Mouse (Mus musculus) c-Kit-negative CD71-positive TER-119-positive erythroid progenitor cells, embryonic 14.5 days (primary cell): Measurements from ENCODE around the gene Rnf115.

Experiments
- DNase-seq: peaks from one replicate; pipeline ENCODE4 v3.0.0-alpha.2; 2013; ENCODE audit warnings: low read depth, low spot score

Rnf115 gene

DNA sequence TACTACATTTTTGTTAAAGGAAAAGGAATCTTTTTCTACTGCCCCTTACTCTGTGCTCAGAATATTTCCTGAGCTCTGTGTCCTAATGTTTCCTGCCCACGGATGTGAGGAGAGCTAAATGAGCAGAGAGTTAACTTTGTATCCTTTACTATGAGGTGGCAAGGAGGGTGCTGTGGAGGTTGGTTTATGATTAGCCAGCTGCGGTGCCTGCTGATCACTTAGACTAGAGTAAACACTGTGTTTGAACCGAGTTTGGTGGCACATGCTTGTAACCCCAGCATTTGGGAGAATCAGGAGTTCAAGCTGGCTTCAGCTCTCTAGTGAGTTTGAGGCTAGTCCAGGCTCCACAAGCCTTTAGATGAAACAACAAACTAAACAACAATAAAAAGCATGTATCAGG, 49.7 kb downstream of the Rnf115 start:
- no peak for DNase-seq

DNA sequence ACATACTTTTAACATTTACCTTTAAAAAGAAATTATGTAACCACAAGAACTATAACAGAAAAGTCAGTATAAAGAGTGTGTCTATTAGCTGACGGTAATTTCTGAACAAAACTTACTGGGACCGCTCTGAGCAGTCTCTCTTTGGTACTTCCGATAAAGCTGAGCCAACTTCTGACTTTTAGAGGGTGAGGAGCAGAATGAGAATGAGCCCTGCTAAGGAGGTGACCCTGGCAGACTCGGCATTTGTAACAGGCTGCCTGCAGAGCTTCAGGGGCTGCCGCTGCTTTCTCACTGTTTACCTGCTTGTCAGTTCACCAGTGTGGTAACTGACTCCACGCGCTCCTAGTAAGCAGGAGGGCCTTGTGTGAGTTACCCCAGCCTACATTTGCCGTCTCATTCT, 54.8 kb downstream of the Rnf115 start:
- no peak for DNase-seq

DNA sequence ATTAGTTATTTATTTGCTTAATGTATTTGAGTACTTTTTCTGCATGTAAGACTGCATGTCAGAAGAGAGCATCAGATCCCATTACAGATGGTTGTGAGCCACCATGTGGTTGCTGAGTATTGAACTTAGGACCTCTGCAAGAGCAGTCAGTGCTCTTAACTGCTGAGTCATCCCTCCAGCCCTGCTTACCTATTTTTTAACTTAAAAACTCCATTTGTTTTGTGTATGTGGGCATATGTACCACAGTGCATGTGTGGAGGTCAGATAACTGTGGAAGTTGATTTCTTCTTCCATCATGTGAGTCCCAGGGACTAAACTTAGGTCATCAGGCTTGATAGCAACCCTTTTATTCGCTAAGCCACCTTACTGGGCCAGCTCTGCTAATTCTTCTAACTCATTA, 60.3 kb downstream of the Rnf115 start:
- no peak for DNase-seq

DNA sequence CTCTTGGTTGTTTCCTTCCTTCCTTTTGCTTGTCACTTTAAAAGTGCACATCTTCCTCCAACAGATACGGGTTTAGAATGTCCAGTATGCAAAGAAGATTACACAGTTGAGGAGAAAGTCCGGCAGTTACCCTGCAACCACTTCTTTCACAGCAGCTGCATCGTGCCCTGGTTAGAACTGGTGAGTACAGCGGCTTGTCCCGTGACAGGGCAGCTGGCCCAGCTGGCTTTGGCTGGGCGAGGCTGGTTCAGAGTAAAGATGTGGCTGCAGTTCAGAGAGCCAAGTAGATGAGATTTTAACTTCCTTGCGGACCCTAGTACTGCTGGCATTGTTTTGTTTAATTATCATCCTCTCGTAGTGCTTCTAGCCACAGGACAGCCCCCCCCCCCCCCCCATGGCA, 61.0 kb downstream of the Rnf115 start:
- no peak for DNase-seq

DNA sequence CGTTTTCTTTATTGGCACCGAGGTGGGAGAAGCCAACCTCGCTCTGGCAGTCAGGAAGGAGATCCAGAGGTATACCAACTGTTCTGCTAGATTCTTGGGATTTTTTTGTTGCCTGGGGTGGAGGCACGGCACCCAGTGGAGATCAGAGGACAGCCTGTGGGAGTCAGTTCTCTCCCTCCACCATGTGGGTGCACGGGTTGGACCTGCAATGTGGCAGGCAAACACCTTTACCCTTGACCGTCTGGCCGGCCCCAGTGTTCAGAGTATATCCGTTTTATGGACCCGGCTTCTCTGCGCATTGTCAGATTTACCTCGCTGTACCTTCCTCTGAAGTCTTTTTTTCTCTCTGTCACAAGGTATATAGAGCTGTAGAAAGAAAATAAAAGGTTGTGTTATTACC, 72.8 kb downstream of the Rnf115 start:
- no peak for DNase-seq

DNA sequence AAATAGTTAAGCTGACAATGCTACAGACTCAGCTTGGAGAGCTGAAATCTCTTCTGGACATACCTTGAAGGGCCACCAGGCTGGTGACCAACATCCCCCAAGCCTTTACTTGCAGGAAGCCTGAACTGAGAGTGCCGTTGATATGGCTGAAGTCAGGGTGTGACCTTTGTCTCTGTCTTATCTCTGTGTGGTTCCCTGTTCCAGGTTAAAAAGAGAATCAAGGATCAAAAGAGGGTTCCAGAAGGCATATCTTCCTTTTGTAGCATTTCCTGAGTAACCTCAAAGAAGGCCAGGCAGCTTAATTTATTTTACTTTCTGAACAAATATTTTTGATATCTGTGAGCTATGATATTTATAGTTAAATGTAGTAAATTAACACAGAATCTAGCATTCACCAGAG, 74.8 kb downstream of the Rnf115 start:
- no peak for DNase-seq

DNA sequence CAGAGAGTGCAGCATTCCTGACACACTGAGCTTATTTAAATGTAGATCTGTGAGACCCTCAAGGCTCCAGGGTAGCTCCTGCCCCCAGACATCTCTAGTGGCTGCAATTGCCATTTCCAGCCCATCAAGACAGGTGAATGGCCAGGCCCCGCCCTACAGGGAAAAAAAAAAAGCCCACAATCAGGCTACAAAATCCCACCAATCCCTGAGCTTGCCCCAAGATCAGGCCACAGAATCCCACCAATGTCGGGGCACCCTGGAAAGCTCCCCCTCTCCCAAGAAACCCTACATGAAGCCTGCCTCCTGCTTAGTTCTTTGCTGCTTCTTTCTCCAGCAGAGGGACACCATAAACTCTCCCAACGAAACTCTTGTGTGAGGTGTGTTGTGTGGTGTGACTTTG, 80.7 kb downstream of the Rnf115 start:
- no peak for DNase-seq

DNA sequence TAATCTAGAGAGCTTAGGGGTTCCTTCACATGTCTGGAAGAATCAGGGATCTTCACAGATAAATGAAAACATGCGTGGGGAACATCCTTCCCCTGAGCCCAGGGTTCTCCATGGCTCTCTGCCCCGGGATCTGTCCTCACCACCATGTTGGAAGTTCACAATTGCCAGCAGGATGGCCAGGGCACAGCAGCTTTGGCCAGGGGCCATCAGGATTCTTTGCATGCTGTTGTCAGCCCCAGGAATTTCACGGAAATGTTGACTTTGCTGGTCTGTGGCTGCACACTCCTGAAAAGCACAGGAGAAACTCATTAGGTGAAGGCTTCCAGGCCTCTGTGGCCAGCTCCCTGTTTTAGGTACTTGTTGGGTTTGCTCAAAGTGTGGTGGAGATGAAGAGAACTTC, 81.2 kb downstream of the Rnf115 start:
- no peak for DNase-seq

DNA sequence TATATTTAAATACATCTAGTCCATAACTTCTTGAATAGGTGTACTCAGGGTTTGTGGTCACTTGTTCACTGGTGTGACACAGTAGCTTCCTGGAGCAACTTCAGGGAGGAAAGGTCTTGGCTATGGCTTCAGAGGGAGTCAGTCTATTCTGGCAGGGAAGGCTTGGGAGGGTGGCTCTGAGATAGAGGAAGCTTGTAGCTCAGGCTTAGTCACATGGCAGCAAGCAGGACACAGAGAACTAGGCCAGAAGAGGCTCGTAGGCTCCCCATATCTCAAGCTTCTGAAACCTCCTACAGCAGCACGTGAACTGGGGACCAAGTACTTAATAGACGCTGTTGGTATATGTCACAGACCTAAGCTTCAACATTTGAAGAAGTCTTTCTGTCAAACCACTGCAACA, 83.8 kb downstream of the Rnf115 start:
- no peak for DNase-seq

DNA sequence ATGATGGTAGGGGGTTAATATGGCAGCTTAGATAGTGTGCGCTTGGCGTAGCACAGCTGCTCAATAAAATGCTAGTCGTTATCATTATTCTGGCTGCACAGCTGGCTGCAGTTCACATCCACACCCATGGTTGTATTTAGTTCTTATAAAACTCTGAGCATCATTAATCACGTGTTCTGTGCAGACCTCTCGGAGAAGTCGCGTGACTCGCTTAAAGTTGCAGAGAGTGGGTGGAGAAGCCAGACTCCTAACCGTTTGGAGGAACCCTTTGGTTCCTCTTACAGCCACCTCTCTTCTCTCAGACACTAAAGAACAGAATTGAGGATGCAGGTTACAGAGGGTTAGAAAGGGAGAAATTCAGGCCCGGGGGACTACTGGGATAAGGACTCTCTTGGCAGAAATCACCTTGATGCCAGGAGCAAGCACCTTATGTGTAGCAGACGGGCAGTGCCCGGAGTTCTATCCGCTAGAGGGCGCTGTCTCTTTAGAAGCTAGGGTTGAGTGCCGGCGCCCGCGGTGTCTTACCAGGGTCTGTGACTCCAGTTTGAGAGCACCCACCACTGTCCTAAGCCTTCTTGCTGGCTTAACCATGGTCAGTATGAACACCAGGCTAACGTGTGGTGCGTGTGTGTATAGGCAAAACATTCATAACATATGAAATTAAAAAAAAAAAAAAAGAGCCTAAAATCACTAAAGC, 85.1 kb downstream of the Rnf115 start:
- DNase-seq = peak; percentile 30

DNA sequence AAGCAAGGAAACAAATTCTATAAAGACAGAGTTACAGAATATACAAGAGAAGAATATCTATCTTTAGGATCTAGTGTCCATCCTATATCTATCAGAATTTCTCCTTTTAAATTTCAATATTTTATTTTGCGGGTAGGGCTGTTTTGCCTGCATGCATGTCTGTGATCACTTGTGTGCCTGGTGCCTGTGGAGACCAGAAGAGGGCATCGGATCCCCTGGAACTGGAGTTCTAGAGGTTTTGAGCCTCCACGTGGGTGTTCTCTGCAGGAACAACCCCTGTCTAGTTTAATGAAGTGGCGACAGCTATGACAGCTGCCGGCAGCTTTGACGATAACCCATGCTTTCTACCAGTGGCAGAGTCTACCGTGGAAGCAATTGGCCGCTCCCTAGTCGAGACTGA, 85.6 kb downstream of the Rnf115 start:
- no peak for DNase-seq

DNA sequence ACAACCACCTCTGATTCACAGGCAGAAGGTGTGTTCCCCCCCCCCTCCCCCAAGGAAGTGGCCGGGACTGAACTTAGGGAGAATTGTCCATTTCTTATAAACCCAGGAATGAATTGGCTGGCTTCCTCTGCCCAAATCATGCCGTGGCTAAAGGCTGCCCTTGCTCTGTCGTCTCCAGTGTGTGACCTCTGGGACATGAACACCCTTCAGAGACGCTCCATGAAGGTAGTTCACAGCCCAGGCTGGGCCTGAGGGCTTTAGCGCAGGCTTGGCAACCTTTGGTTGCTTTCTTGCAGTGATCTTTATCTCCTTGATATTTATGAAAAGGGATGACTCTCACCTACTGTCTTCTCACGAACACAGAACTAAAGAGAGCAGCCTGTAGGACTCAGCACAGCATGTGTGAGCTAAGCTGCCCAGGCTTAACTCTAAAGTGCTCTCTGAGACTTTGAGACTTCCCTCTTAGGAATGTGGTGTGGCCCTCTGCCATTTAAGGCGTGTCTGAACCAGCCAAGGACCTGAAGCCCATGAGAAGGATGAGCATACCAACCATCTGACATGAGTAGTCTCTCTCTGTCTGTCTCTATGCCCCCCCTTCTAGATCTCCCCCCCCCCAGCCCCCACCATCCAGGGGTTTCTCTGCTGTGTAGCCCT, 86.3 kb downstream of the Rnf115 start:
- DNase-seq = no peak

DNA sequence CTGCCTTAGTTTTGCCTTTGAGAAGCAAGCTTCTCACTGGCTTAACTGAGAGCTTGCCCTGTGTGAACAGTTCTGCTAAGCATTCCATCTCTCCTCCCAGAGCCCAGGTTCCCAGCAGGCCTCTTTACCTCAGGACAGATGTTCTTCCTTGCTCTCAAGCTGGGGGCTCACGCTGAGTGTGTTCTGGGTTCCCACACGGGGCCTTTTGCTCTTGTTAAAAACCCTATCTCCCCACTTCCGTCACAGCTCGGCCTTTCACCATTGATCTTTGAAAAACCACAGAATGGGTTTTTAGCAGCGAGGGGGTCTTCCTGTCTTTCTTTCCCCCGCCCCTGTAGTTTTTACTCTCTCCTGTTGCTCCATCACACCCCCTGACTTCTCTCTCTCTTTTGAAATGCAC, 86.9 kb downstream of the Rnf115 start:
- DNase-seq = no peak

DNA sequence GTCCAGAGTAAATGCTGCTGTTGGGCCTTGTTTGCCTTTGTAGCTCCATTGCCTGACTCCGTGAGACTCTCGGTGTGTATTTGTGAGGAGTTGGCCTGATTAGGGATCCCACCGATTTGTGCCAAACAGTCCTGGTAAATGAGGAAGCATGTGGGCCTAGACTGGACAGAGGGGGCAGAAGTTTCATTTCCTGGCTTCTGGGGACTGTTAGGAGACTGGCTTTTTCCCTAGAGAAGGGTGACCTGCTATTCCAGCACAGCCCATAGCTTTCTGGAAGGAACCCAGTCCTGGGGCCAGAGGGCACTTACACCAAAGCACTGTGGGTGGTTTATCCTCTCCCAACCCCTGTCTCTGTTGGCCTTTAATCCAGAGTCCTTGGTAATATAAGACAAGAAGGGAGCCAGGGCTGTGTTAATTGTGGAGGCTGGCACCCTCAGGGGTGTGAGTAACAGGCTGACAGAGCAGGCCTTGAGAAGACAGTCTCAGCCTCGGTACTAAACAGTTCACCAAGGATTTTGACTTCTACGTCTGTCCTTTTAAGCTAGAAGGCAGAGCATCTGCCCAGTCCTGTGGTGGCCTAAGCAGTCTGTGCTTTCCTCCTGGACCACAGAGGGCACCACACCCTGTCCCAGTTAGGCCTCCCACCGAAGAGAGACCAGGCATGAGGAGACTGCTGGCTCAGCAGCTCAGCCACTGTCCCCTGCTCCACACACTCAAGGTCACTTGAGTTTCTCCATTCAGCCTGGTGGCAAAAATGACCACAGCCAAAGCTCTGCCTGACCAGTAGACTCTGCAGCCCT, 92.9 kb downstream of the Rnf115 start:
- DNase-seq = no peak

DNA sequence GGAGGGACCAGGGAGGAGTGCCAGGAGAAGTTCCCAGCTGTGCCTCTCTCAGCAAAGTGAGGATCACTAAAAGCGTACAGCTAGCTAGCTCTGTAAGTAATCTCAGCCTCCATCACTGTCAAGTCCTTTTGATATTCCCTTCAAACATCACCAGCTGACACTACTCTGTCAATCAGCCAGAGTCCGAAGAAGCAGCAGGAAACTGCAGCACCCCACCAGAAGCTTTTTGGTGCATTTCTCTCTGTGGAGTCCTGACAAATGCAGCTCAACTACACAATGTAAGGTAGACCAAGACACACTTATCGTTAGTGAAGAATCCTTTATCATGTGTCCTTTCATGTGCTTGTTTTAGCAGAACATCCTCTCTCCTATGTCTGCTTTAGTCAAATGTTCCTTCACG, 94.1 kb downstream of the Rnf115 start:
- DNase-seq = no peak

DNA sequence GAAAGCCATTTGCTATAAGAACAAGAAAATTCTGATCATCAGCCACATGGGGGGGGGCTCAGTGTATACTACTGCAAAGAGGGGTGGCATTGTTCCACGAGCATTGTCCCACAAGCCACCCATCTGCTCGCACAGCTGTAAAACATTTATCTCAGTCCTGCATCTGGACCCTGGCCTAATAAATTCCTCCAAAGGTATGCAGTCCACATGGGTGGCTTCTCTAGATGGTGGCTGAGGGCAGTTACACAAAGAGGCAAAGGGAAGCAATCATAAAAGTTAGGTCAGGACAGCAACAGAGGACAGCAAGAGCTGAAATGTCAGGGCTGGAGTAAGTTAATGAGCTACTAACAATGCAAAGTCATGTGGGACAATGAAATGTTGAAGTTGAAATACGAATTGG, 96.2 kb downstream of the Rnf115 start:
- no peak for DNase-seq

DNA sequence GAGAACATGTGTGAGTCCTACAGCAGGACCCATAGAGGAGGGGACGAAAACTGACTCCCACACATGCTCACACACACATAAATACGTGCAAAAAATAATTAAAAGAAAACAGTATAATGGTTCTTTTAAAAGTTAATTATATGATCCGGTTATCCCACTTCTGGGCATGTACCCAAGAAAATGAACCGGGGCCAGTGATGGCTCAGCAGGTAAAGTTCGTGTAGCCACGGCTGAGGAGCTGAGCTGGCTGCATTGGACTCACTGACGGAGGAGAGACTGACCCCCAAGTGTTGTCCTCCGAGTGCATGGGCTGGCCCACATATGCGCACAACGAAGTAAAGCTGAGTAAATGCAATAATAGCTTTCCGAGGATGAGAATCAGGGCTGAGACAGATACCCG, 97.2 kb downstream of the Rnf115 start:
- DNase-seq = no peak

DNA sequence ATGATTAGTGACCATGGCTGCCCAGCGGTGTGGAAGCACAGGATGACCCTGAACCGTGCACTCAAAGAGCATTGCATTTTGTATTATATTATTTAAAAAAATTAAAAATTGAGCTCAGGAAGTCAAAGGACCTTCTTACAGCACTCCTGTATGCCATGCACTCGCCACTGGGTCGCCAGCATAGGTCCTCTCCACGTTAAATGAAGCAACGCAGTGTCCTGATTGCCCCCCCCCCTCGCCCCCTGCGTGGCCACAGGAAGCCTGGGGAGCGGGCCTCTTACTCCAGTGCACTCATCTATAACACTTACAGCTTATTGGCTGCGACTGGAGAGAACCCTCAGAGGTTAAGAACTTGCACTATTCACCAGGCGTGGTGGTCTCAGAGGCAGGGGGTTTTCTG, 97.8 kb downstream of the Rnf115 start:
- DNase-seq = no peak

DNA sequence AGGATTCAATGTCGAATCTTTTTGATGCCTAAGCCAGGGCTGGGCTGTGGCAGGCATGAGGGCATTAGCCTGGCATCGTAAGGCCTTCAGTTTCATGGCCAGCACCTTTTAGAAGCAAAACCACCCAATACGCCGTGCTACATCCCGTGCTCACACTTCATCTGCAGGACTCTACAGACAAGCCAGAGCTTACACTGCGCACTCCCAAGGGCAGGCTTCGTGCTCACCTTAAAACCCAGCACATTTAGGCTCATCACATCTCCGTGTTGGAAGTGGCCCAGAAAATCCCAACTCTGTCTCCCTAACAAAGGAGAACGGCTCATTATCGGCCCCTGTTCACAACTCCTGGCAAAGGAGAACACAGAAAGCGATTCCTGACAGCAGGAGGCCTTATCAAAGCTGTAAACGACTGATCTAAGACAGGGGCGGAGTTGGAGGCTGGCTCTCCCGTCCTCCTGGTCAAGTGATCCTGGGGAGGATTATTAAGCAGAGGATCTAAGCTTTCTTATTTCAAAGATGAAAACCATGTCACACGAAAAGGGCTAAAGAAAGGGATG, 100.9 kb downstream of the Rnf115 start:
- no peak for DNase-seq

DNA sequence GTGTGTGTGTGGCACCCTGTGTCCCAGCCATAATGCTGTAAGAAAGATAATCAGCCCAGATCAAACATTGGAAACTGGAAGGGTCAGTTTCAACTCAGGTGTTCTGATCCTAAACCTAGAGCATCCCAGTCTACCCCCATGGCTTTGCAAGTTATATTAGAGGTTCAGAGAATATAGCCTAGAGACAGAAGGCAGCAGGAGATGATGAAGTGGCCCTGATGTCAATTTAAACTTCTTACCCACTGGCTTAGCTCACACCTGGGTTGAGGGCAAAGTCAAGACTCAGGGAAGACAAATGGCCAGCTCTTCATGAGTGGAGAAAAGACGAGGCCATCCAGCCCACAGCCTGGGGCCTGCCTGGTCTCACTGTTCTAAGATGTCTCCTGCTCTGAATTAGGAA, 101.5 kb downstream of the Rnf115 start, which contains the start of the genes Pdzk1 and Cd160:
Pdzk1 (plus strand) TSS at position 301 of the 400 bp plus-strand sequence.
Cd160 (minus strand) TSS at position 368 of the 400 bp plus-strand sequence.
- no peak for DNase-seq

DNA sequence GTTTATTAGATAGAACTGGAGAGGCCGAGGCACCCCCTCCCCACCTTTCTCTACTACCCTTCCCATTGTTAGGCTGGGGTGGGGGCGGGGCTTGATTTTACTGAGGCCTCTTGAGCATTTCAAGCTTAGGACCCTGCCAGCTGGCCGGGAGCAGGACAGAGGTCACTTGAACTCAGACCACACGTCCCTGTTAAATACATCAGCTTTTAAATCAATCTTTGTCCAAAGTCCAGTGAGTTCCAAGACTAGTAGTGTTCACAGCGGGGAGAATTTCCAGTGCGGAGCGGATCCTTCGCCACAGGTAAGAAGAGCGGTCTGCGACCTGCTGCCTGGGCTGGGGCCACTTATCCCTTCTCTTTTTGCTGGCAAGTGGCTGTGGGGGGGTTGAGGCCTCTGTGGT, 102.4 kb downstream of the Rnf115 start:
- no peak for DNase-seq

DNA sequence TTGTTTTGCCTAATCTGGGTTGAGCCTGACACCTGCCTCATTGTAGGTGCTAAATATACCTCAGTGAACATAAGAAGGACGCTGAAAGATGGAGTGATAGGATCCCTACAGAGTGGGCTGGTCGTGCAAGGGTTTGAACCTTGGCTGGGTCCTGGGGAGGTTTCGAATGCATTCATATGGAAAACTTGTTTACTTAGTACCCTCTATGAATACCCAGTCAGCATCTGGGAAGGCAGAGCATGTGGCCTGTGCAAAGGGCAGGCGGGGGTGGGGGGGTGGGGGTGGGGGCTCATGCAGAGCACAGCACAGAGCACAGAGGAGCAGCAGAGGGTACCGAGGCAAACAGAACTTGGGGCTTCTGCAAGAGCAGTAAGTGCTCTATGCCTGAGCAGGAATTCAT, 105.5 kb downstream of the Rnf115 start:
- no peak for DNase-seq
